Mouse (Mus musculus): ENCODE data around the gene Exoc4.

The Exoc4 gene

DNA sequence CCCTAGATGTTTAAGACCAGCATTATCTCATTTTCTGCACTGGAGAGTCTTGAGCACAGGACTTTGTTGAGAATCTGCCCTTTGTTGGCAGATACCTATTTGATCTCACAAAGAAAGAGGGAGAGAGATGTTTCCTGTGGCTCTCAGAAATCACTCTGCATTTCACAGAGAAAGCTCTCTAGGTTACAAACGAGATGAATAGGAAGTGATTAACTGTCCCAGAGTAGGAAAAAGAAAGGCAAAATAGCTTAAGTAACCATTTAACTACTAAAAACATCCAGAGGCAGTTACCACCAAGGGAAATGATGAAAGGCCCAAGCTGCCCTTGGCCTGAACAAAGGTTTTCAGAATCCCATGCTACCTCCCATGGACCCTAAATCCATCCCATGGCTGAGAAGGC is 754.1 kb downstream of the Exoc4 start:
- DNase-seq (ENCODE audit: low spot score in 2 of 2), result no peak

DNA sequence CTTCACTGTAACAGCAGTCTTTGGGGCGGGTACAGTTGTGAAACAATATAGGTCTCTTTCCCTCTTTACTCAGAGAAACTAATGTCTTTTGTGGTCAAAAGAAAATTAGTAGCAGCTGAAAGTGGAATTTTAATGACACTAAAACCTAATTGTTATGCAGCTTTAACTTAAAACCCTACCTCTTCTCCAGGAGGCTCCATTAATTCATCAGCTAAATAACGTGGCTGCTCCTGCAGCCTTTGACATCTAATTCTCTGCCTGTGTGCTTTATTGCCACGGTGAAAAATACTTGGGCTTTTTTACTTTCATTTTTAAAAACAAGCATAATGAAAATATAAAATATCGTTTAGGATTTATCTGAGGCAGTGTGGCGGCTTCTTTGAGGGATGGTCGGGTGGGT is 764.6 kb downstream of the Exoc4 start:
- DNase-seq (ENCODE audit: low spot score in 2 of 2), result no peak
